Mouse (Mus musculus) liver, embryonic 14.5 days (tissue): ENCODE data around the gene Gm7945.
"Not testable (repeated sequence)": the region's sequence is repeated elsewhere in the genome, so short reads cannot be mapped to it uniquely, and the experiment has no call there.

Experiments used
- CTCF ChIP-seq: IDR thresholded peaks from 2 replicates; pipeline ENCODE4 v1.5.1; 2016; ENCODE audit warnings: antibody characterized with exemption, low read depth, control low read depth
- EP300 ChIP-seq: IDR thresholded peaks from 2 replicates; pipeline ENCODE4 v1.6.1; 2016; ENCODE audit warnings: antibody characterized with exemption, low read depth

DNA sequence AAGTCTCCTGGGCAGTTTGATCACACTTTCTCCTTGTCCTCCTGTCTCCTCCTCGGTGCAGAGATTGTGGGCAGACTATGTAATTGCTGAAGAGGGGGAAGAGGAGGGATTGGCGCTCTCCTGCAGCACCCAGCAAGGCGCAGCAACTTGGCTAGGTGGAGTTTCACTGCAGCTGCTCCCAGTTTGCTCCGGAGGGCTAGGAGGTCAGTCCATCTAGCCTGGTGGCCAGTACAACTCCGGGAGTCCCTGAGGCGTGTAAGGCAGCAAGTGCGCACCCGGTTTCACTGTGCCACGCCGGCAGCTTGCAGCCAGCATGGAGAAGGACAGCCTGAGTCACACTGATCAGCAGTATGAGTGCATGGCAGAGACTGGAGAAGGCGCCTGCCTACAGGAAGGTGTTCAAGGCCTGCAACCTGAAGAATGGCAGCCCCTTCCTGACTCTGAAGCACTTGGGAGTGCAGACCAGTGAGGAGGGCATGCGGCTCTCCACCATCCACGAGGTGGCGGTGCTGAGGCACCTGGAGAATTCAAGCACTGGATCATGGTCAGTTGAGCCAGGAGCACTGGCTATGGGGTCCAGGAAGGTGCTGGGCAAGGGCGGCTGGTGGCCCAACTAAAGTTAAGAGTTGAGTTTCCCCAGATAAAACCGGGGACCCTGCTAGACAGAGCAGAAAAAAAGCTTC is 39.4 kb upstream of the Gm7945 start:
- peak; percentile 34; the same call in 1 of the 2 replicates for TF ChIP-seq CTCF
- TF ChIP-seq EP300: not testable (repeated sequence)
